Mouse (Mus musculus) lung, postnatal 0 days (tissue): ENCODE measurements around the gene Adamts17. TPM values are rescaled to one million over a fixed set of nuclear protein-coding genes. Genes with fewer than 3 reads are reported as not detected.

Experiments used
- ATAC-seq: fragments of 200-750 bp; cut with Nextera tagmentation; 2 replicates; pipeline ENCODE4 v1.8.0; 2017; ENCODE audit warnings: moderate library complexity
- DNase-seq: peaks from one replicate; pipeline ENCODE4 v3.0.0-alpha.2; 2016; ENCODE audit warnings: low spot score
- H3K27ac ChIP-seq: fragments of 300-500 bp; sonication (generic); 2 replicates; pipeline ENCODE4 v1.5.1; 2014; ENCODE audit warnings: antibody characterized with exemption, mild to moderate bottlenecking, low read length, mixed read lengths
- H3K27me3 ChIP-seq: fragments of 300-500 bp; sonication (generic); replicated peaks from 2 replicates; pipeline ENCODE4 v1.6.1; 2014; ENCODE audit warnings: low read length, mixed read lengths; ENCODE audit not compliant: insufficient read depth
- H3K36me3 ChIP-seq: fragments of 300-500 bp; sonication (generic); 2 replicates; pipeline ENCODE4 v1.6.1; 2014; ENCODE audit warnings: low read length, mixed read lengths; ENCODE audit not compliant: insufficient read depth
- H3K4me1 ChIP-seq: fragments of 300-500 bp; sonication (generic); 2 replicates; pipeline ENCODE4 v1.6.1; 2014; ENCODE audit warnings: antibody characterized with exemption, low read depth, low read length, mixed read lengths; ENCODE audit not compliant: insufficient read depth
- H3K4me2 ChIP-seq: fragments of 300-500 bp; sonication (generic); replicated peaks from 2 replicates; pipeline ENCODE4 v1.6.1; 2014; ENCODE audit warnings: low read depth, mild to moderate bottlenecking, low read length, moderate library complexity, mixed read lengths
- H3K4me3 ChIP-seq: fragments of 300-500 bp; sonication (generic); 2 replicates; pipeline ENCODE4 v1.5.1; 2014; ENCODE audit warnings: low read depth, low read length
- H3K9ac ChIP-seq: fragments of 300-500 bp; sonication (generic); replicated peaks from 2 replicates; pipeline ENCODE4 v1.6.1; 2014; ENCODE audit warnings: low read depth, mild to moderate bottlenecking
- H3K9me3 ChIP-seq: fragments of 300-500 bp; sonication (generic); 2 replicates; pipeline ENCODE4 v1.6.1; 2016; ENCODE audit warnings: low read length, mixed read lengths
- CTCF ChIP-seq: IDR thresholded peaks from 2 replicates; pipeline ENCODE4 v1.5.1; 2016; ENCODE audit warnings: antibody characterized with exemption, mild to moderate bottlenecking
- EP300 ChIP-seq: IDR thresholded peaks from 2 replicates; pipeline ENCODE4 v1.6.1; 2016; ENCODE audit warnings: antibody characterized with exemption, mild to moderate bottlenecking, control low read depth
- WGBS: fragments of 180-500 bp; shearing (Covaris S2); extraction: QIAGEN DNeasy Blood & Tissue Kit; methylation state at CpG from one replicate; pipeline ENCODE4 v1.1.7; 2014; 5-methylcytosine and 5-hydroxymethylcytosine counted together
- polyA plus RNA-seq: library from polyadenylated mRNA; unstranded; fragments of >200 nt; fragmentation: Nextera tagmentation; extraction: Ambion mirVana; gene quantifications from 2 replicates; pipeline ENCODE4 v1.2.1, GENCODE M21; 2015

The Adamts17 gene
- polyA plus RNA-seq, 1 experiment from 2014 or later = 14.5 TPM

DNA sequence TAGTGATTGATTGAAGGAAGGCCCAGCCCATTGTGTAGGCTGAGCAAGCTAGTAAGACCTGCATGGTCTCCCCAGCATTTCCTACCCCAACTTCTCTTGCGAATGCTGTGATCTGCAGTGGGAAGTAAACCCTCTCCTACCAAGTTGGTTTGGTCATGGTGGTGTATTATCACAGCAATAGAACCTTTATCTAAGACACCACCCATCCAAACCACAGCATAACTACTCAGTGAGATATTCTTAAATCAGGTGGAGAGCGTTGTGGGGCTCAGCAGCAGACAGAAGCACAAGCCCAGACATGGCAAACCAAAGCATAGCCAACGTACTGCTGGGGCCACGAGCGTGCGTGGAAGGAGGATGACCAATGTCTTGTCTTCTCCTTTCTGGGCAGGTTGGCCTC is 9.8 kb downstream of the Adamts17 start:
- no peak for ATAC-seq

DNA sequence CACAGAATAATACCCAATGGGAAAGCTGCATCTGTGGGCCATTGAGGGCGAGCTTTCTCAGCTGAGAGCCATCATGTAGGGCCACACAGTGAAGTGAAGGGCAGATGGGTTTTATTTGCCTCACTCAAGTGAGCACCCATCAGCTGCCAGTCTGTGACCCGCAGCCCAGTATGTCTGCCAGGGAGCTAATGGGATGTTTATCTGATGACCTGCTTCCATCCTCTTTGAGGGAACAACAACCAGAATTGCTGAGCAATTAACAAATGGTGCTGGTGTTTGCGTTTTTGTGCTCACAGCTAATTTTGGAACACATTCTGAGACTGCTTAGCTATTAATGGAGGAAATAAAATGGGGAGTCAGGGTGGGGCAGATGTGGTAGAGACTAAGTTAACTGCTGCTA is 12.6 kb downstream of the Adamts17 start:
- no peaks in the 10 kb centered on the region for H3K36me3 ChIP-seq
- H3K27me3 ChIP-seq = no peaks in the 10 kb centered on the region
- H3K4me3 ChIP-seq = no peak overlapping the region
- peak; percentile 85 for ATAC-seq
- TF ChIP-seq CTCF (no peak), EP300 (peak; percentile 51; the same call in 1 of the 2 replicates)
- WGBS = 41% methylated on average over 3 of the region's 3 CpGs
- peak; percentile 51 for DNase-seq
- no peak overlapping the region for H3K9ac ChIP-seq
- no peak overlapping the region for H3K4me2 ChIP-seq
- no peak overlapping the region for H3K27ac ChIP-seq
- no peaks in the 10 kb centered on the region for H3K9me3 ChIP-seq
- no peaks in the 10 kb centered on the region for H3K4me1 ChIP-seq

More for the DNA sequence above, 9.8 kb downstream of the Adamts17 start:
- H3K4me1 ChIP-seq = no peaks in the 10 kb centered on the region
- no peak overlapping the region for H3K4me3 ChIP-seq
- no peaks in the 10 kb centered on the region for H3K36me3 ChIP-seq
- H3K27me3 ChIP-seq = no peaks in the 10 kb centered on the region
- no peak overlapping the region for H3K9ac ChIP-seq
- H3K27ac ChIP-seq = no peak overlapping the region
- no peaks in the 10 kb centered on the region for H3K9me3 ChIP-seq
- 92% methylated on average over 6 of the region's 6 CpGs for WGBS
- no peak for TF ChIP-seq CTCF
- no peak for TF ChIP-seq EP300
- H3K4me2 ChIP-seq = no peak overlapping the region
- DNase-seq = no peak

DNA sequence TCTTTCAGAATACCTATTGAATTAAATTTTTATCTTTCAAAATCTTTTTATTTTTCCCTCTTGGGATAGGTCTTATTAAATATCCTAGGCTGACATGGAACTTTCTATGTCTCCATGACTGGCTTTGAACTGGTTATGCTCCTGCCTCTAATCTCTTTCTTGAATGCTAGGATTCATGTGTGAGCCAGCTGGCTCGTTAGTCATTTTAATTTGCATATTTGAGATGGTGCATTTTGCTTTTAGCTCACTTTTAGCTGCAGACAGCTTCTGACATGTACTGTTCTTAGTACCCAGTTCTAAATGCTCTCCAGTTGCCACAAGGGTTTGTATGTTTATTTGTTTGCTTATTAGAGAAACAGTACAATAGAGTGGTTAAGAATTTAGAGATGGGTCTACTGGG is 18.1 kb downstream of the Adamts17 start:
- WGBS = 74% methylated on average over 1 of the region's 1 CpGs
- Histone ChIP-seq H3K27me3 (no peaks in the 10 kb centered on the region), H3K4me2 (no peak overlapping the region), H3K27ac (0 out of 2 replicates have a peak overlapping the region, but pooled peaks have one; percentile 0), H3K4me1 (no peaks in the 10 kb centered on the region; the same call in 1 of the 2 replicates), H3K4me3 (no peak overlapping the region), H3K9ac (no peak overlapping the region), H3K36me3 (no peaks in the 10 kb centered on the region), H3K9me3 (no peaks in the 10 kb centered on the region)
- DNase-seq (peak; percentile 12), ATAC-seq (no peak)
- no peak for TF ChIP-seq EP300
- no peak for TF ChIP-seq CTCF

DNA sequence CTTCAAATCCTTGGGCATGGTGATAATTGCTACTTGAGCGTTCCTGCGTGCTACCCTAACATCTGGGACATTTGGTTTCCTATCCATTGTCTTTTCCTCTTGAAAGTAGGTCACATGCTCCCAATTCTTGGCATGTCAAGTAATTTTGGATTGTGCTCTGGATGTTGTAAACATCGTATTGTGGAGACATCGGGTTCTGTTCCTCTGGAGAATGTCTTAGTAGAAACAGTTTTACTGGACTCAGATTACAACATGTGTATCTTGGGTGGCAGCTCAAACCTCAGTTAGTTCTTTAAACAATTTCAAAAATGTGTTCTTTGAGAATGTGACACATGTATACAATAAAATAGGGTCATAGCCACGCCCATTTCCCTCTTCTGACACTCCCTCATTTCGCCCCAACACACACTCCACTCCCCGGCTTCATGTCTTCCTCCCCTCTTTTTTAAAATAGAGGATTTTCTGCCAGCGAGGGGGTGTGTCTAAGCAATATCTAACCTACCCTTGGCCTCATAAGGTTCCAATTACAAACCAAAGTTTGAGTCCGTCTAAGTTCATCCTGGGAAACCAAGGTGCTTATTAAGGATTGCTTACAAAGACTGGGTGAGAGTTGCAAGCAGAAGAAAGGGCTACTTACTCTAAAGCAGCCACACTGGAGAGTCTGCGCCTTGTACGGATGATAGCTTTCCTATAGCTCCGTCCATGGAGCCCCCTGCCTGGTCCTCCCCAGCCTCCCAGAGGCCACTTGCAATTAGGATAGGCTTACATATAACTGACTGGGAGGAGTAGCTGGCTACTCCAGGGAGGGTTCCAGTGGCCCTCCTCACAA is 18.9 kb downstream of the Adamts17 start:
- peak; percentile 89 for ATAC-seq
- TF ChIP-seq EP300 (peak; percentile 97), CTCF (no peak)
- H3K9me3 ChIP-seq = no peaks in the 10 kb centered on the region

DNA sequence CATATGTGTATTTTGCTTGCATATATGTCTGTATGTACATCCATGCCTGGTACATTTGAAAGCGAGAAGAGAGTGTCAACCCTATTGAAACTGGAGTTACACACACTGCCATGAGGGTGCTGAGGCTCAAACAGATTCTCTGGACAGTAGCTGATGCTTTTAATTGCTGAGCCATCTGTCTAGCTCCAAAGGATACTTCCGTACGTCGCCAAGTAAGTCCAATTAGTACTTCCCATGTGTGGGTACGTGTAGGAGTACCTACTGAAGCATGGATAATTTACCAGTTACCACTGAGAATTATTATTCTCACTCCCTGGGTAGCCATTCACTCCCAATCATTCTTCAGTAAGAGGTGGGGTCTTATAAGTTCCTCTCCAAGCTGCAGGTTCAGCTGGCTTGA is 19.7 kb downstream of the Adamts17 start:
- H3K9me3 ChIP-seq = no peaks in the 10 kb centered on the region
- WGBS = 95% methylated on average over 5 of the region's 5 CpGs
- TF ChIP-seq CTCF (no peak), EP300 (no peak)
- ATAC-seq (no peak), DNase-seq (no peak)
- H3K4me2 ChIP-seq = no peak overlapping the region
- no peaks in the 10 kb centered on the region for H3K27me3 ChIP-seq
- H3K36me3 ChIP-seq = no peaks in the 10 kb centered on the region
- H3K4me3 ChIP-seq = no peak overlapping the region
- H3K27ac ChIP-seq = peak overlapping the region; percentile 71; the same call in 1 of the 2 replicates
- no peak overlapping the region for H3K9ac ChIP-seq
- no peaks in the 10 kb centered on the region; the same call in 1 of the 2 replicates for H3K4me1 ChIP-seq

More for the DNA sequence above, 18.9 kb downstream of the Adamts17 start:
- Histone ChIP-seq H3K4me3 (no peak overlapping the region), H3K4me2 (no peak overlapping the region), H3K27ac (peak overlapping the region; percentile 71), H3K9ac (no peak overlapping the region), H3K4me1 (no peaks in the 10 kb centered on the region; the same call in 1 of the 2 replicates), H3K36me3 (no peaks in the 10 kb centered on the region), H3K27me3 (no peaks in the 10 kb centered on the region)
- DNase-seq = peak; percentile 92
- WGBS = 38% methylated on average over 12 of the region's 12 CpGs

DNA sequence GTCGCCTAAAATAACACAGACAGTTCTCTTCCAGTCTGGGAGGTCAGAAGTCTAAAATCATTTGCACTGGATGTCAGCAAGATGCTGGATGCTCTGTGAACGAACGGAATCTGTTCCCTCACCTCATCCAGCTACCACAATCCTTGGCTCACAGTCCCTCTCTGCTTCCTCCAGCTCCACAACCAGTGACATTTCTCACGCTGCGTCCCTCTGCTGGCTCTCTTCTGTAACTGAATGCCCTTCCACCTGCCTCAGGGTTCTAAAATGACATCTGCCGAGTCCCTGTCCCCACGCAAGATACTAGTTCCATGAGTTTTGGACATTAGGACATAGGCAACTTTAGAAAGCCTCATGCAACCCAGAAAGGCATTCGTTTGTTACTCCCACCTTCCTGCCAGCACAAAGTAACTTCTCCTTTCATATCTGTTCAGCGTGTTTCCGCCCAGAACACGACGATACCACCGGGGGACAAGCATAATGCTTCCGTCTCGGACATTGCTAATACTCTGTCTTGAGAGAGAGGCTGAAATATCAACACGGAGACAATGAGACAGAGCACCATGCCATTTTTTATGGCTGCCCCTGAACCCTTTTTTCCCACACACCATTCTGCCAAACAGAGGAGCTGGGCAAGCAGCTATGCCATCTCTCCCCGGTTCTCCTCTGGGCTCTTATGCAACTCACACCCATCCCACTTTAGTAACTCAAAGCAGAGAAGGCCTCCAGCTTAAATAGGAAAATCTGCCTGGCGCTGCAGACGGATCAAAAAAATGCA is 27.6 kb downstream of the Adamts17 start:
- Histone ChIP-seq H3K9ac (no peak overlapping the region), H3K36me3 (no peaks in the 10 kb centered on the region), H3K4me3 (no peak overlapping the region), H3K27me3 (no peaks in the 10 kb centered on the region), H3K4me1 (0 out of 2 replicates have a peak, but pooled peaks cover 2% of the 10 kb centered on the region), H3K4me2 (no peak overlapping the region), H3K9me3 (no peaks in the 10 kb centered on the region), H3K27ac (peak overlapping the region; percentile 59)
- TF ChIP-seq EP300 (no peak), CTCF (peak; percentile 39)
- WGBS = 61% methylated on average over 19 of the region's 19 CpGs
- ATAC-seq (no peak), DNase-seq (peak; percentile 24)
